Mouse (Mus musculus) hindbrain, embryonic 11.5 days (tissue): ENCODE measurements around the gene Ubald1. TPM values are rescaled to one million over a fixed set of nuclear protein-coding genes. Genes with fewer than 3 reads are reported as not detected.

Experiments
- ATAC-seq: fragments of 200-750 bp; cut with Nextera tagmentation; 2 replicates; pipeline ENCODE4 v1.8.0; 2017; ENCODE audit warnings: mild to moderate bottlenecking, moderate TSS enrichment, moderate library complexity; ENCODE audit not compliant: low FRiP score
- DNase-seq: peaks from one replicate; pipeline ENCODE4 v3.0.0-alpha.2; 2015; ENCODE audit warnings: low spot score
- H3K27ac ChIP-seq: fragments of 300-500 bp; sonication (generic); 2 replicates; pipeline ENCODE4 v1.5.1; 2014; ENCODE audit warnings: mild to moderate bottlenecking, low read depth, low read length
- H3K27me3 ChIP-seq: fragments of 300-500 bp; sonication (generic); 2 replicates; pipeline ENCODE4 v1.6.1; 2014; ENCODE audit warnings: mild to moderate bottlenecking, low read length, moderate library complexity, mixed read lengths; ENCODE audit not compliant: control insufficient read depth, insufficient read depth
- H3K36me3 ChIP-seq: fragments of 300-500 bp; sonication (generic); 2 replicates; pipeline ENCODE4 v1.6.1; 2014; ENCODE audit warnings: mild to moderate bottlenecking, low read length, moderate library complexity, mixed read lengths; ENCODE audit not compliant: control insufficient read depth, insufficient read depth
- H3K4me1 ChIP-seq: fragments of 300-500 bp; sonication (generic); replicated peaks from 2 replicates; pipeline ENCODE4 v1.6.1; 2014; ENCODE audit warnings: low read length, mixed read lengths; ENCODE audit not compliant: control insufficient read depth, insufficient read depth
- H3K4me2 ChIP-seq: fragments of 300-500 bp; sonication (generic); replicated peaks from 2 replicates; pipeline ENCODE4 v1.6.1; 2014; ENCODE audit warnings: mild to moderate bottlenecking, low read depth, low read length
- H3K4me3 ChIP-seq: fragments of 300-500 bp; sonication (generic); 2 replicates; pipeline ENCODE4 v1.5.1; 2014; ENCODE audit warnings: low read depth, low read length
- H3K9ac ChIP-seq: fragments of 300-500 bp; sonication (generic); 2 replicates; pipeline ENCODE4 v1.6.1; 2014; ENCODE audit warnings: low read depth, low read length
- H3K9me3 ChIP-seq: fragments of 300-500 bp; sonication (generic); 2 replicates; pipeline ENCODE4 v1.6.1; 2016; ENCODE audit warnings: low read length; ENCODE audit not compliant: control insufficient read depth
- WGBS: fragments of 180-500 bp; shearing (Covaris S2); extraction: QIAGEN DNeasy Blood & Tissue Kit; methylation state at CpG from one replicate; pipeline ENCODE4 v1.1.7; 2014; 5-methylcytosine and 5-hydroxymethylcytosine counted together
- polyA plus RNA-seq: library from polyadenylated mRNA; unstranded; fragments of >200 nt; fragmentation: Nextera tagmentation; extraction: Ambion mirVana; gene quantifications from 2 replicates; pipeline ENCODE4 v1.2.1, GENCODE M21; 2014

The Ubald1 gene
- polyA plus RNA-seq, 1 experiment from 2014 or later: 28.9 TPM

- 86% methylated on average over 7 of the region's 7 CpGs for WGBS
- Histone ChIP-seq H3K27me3 (no peaks in the 10 kb centered on the region), H3K9me3 (no peaks in the 10 kb centered on the region), H3K36me3 (no peaks in the 10 kb centered on the region), H3K27ac (no peak overlapping the region), H3K9ac (no peak overlapping the region), H3K4me2 (no peak overlapping the region), H3K4me3 (no peak overlapping the region), H3K4me1 (no peaks in the 10 kb centered on the region)
- no peak for DNase-seq
- ATAC-seq: no peak
Observed at GRCm38 (mm10) chr16:4894201-4894908, 14.2 kb upstream of the Ubald1 start.

GRCm38 (mm10) chr16:4892171-4892570 is 12.1 kb upstream of the Ubald1 start:
- H3K4me1 ChIP-seq: peaks cover 2% of the 10 kb centered on the region; the same call in 1 of the 2 replicates
- no peak overlapping the region for H3K4me3 ChIP-seq
- H3K4me2 ChIP-seq: no peak overlapping the region
- no peak for ATAC-seq
- no peaks in the 10 kb centered on the region for H3K36me3 ChIP-seq
- DNase-seq: no peak
- H3K9me3 ChIP-seq: no peaks in the 10 kb centered on the region
- no peak overlapping the region for H3K9ac ChIP-seq
- WGBS: 91% methylated on average over 6 of the region's 6 CpGs
- no peaks in the 10 kb centered on the region for H3K27me3 ChIP-seq
- H3K27ac ChIP-seq: no peak overlapping the region

DNA sequence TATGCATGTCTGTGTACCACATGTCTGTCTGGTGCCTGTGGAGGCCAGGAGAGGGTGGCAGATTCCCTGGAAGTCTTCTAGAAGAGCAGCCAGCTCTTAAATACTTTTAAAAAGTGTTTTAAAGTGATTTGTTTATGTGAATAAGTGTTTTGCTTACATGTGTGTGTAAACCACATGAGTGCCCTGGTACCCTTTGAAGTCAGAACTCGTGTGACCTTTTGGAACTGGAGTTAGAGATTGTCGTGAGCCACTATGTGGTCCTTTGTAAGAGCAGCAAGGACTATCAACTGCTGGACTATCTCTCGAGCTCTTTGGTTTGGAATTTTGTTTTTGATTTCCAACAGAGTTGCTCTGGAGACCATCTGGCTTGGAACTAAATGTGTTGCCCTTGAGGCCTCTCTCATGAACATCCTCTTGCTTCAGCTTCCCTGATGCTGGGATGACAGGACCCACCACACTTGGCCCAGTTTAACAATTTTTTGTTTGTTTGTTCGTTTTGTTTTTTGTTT is 10.1 kb upstream of the Ubald1 start:
- DNase-seq (no peak), ATAC-seq (no peak)
- Histone ChIP-seq H3K27me3 (no peaks in the 10 kb centered on the region), H3K27ac (no peak overlapping the region), H3K9me3 (no peaks in the 10 kb centered on the region), H3K9ac (no peak overlapping the region), H3K36me3 (no peaks in the 10 kb centered on the region), H3K4me2 (no peak overlapping the region), H3K4me1 (peaks cover 2% of the 10 kb centered on the region; the same call in 1 of the 2 replicates), H3K4me3 (no peak overlapping the region)
- WGBS: 72% methylated on average over 4 of the region's 4 CpGs

GRCm38 (mm10) chr16:4886690-4887020 is 6.5 kb upstream of the Ubald1 start:
- no peaks in the 10 kb centered on the region for H3K36me3 ChIP-seq
- H3K4me2 ChIP-seq: peak overlapping the region; percentile 64
- H3K4me1 ChIP-seq: peaks cover 2% of the 10 kb centered on the region; the same call in 1 of the 2 replicates
- no peaks in the 10 kb centered on the region for H3K9me3 ChIP-seq
- peak overlapping the region; percentile 86 for H3K4me3 ChIP-seq
- DNase-seq (no peak), ATAC-seq (no peak)
- peak overlapping the region; percentile 88 for H3K9ac ChIP-seq
- H3K27ac ChIP-seq: peak overlapping the region; percentile 60
- H3K27me3 ChIP-seq: no peaks in the 10 kb centered on the region
- 0% methylated on average over 8 of the region's 8 CpGs for WGBS

DNA sequence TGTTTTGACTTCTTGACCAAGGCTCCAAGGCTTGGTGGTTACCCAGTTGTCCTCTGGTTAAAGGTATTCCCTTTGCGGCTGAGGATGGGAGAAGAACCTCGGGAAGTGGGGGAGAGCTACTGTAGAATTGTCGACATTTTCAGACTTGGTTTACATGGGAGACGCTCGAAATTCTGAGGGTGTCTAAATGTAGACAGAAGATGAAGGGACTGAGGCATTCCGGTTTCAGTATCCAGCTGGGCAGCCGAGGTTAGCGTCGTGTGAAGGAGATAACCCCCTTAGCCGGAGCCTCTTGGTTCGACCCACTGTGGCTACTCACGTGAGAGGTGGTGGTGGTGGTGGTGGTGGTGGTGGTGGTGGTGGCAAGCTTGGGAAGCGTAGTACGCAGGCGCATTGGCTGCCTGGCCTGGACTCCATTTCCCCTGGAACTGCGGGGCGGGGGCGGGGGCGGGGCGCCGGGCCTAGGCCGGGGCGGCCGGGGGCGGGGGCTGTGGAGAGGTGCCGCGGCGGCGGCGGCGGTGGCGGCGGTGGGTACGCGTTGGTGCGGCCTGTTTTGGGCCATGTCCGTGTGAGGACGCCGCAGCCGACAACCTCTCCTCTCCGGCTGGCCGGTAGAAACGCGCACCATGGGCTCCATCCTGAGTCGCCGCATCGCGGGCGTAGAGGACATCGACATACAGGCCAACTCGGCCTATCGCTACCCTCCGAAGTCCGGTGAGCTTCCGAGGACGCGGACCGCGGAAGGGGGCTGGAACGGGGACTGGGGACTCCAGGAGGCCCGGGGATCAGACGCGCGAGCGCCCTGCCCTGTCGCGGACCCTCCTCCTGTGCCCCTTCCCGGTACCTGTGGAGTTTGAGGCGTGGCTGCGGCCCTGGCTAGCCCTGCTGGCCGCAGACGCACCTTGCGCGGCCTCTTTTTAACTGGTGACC is 5.9 kb upstream of the Ubald1 start, which contains the start of gene Mgrn1:
Gene Mgrn1 (plus strand): TSS at position 490 of the 930 bp plus-strand sequence.
- WGBS: under 1% methylated on average over 62 of the region's 74 CpGs
- Histone ChIP-seq H3K4me1 (peaks cover 2% of the 10 kb centered on the region; the same call in 1 of the 2 replicates), H3K9ac (peak within 1 kb of the TSS; percentile 88), H3K27ac (peak within 1 kb of the TSS; percentile 80), H3K27me3 (no peaks in the 10 kb centered on the region), H3K4me2 (peak within 1 kb of the TSS; percentile 64), H3K9me3 (no peaks in the 10 kb centered on the region), H3K4me3 (peak within 1 kb of the TSS; percentile 86), H3K36me3 (no peaks in the 10 kb centered on the region)
- DNase-seq (peak; percentile 94), ATAC-seq (peak; percentile 92)

DNA sequence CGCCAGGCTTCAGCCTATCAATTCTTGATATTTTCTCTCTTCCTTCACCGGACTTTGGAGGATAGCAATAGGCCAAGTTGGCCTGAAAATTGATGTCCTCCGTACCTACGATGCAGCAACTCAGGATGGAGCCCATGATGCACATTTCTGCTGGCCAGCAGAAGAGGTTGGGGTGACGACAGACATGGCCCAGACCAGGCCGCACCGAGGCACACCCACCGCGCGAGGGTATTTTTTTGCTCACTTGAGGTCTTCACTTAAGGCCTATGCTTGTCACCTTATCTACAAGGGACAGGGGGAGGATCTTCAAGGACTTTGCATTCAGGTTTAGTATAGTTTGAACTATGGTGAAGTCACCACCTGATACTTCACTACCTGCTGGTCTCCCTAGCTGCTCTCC is 4.8 kb upstream of the Ubald1 start:
- WGBS: 93% methylated on average over 10 of the region's 10 CpGs
- no peak overlapping the region for H3K4me3 ChIP-seq
- H3K4me1 ChIP-seq: peaks cover 2% of the 10 kb centered on the region; the same call in 1 of the 2 replicates
- no peak overlapping the region for H3K27ac ChIP-seq
- ATAC-seq: no peak
- no peak for DNase-seq
- H3K9me3 ChIP-seq: no peaks in the 10 kb centered on the region
- H3K27me3 ChIP-seq: no peaks in the 10 kb centered on the region
- H3K4me2 ChIP-seq: no peak overlapping the region
- no peaks in the 10 kb centered on the region for H3K36me3 ChIP-seq
- H3K9ac ChIP-seq: no peak overlapping the region

DNA sequence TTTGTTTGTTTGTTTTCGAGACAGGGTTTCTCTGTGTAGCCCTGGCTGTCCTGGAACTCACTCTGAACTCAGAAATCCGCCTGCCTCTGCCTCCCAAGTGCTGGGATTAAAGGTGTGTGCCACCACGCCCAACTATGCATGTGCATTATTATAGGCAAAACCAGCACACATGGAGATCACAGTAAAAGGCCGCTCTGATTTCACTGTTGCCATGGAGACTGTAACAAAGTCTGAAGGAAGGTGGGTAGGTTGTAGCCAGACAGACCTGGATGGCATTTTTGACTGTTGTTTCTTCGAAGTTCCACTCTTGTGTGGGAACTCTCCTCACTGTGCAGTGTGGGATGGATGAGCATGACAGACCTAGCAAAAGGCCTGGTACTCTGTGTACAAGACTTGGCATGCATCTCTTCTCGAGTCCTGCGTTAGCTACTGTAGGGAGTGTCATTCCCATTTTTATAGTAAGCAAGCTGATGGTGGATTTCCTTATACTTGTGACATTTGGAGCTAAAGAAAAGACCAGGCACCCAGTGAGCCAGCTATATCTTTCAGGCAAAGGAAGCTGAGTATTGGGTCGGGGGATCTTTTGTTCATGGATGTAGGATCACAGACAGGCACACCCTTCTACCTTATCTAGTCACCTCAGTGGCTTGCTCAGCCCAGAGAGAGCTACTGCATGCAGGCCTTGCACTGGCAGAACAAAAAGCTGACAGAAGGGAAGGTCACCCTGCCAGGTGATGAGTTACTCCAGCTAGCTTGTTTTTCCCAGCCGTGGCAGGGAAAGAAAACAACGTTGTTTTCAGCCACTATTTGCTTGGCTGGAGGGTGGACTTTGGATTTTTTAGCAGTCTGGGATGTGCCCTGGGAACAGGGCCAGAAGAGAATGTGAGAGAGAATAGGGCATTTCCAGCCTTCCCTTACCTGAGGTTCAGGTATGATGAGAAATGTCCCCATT is 1.6 kb upstream of the Ubald1 start:
- Histone ChIP-seq H3K4me2 (peak overlapping the region; percentile 89), H3K36me3 (no peaks in the 10 kb centered on the region), H3K27ac (peak overlapping the region; percentile 95; the same call in 1 of the 2 replicates), H3K27me3 (no peaks in the 10 kb centered on the region), H3K9ac (peak overlapping the region; percentile 91; the same call in 1 of the 2 replicates), H3K4me1 (peaks cover 8% of the 10 kb centered on the region; the same call in 1 of the 2 replicates), H3K4me3 (peak overlapping the region; percentile 60), H3K9me3 (no peaks in the 10 kb centered on the region)
- 75% methylated on average over 10 of the region's 10 CpGs for WGBS
- ATAC-seq (no peak), DNase-seq (no peak)

GRCm38 (mm10) chr16:4879708-4880124 is 399 bp downstream of the Ubald1 start:
- under 1% methylated on average over 40 of the region's 40 CpGs for WGBS
- no peaks in the 10 kb centered on the region for H3K27me3 ChIP-seq

More at GRCm38 (mm10) chr16:4879708-4880124, 399 bp downstream of the Ubald1 start:
- peak; percentile 71 for ATAC-seq
- peak overlapping the region; percentile 81 for H3K9ac ChIP-seq
- H3K9me3 ChIP-seq: no peaks in the 10 kb centered on the region
- H3K4me3 ChIP-seq: peak overlapping the region; percentile 78
- H3K4me1 ChIP-seq: peaks cover 8% of the 10 kb centered on the region; the same call in 1 of the 2 replicates
- peak; percentile 89 for DNase-seq
- H3K4me2 ChIP-seq: peak overlapping the region; percentile 89
- no peaks in the 10 kb centered on the region for H3K36me3 ChIP-seq
- peak overlapping the region; percentile 97 for H3K27ac ChIP-seq
